Mouse (Mus musculus): ENCODE results near the gene Lrrc25.

Lrrc25 gene

GRCm38 (mm10) chr8:70599507-70600290 lies 16.3 kb upstream of the Lrrc25 start:
- DNase-seq = peak in 1 of 2 experiments; percentile 20

- peak; percentile 29 to 53 for DNase-seq
Observed at GRCm38 (mm10) chr8:70600473-70601270, 15.3 kb upstream of the Lrrc25 start.

GRCm38 (mm10) chr8:70601271-70601649 lies 14.7 kb upstream of the Lrrc25 start:
- peak; percentile 77 to 92 for DNase-seq

GRCm38 (mm10) chr8:70602139-70602811 lies 13.7 kb upstream of the Lrrc25 start:
- no peak for DNase-seq

GRCm38 (mm10) chr8:70604558-70604957 lies 11.4 kb upstream of the Lrrc25 start:
- DNase-seq = no peak

GRCm38 (mm10) chr8:70605871-70606779 lies 9.8 kb upstream of the Lrrc25 start:
- DNase-seq = peak in 1 of 2 experiments; percentile 7

GRCm38 (mm10) chr8:70606780-70607602 lies 9.0 kb upstream of the Lrrc25 start:
- DNase-seq = peak; percentile 31 to 35

- peak in 1 of 2 experiments; percentile 40 for DNase-seq
Observed at GRCm38 (mm10) chr8:70607603-70607897, 8.4 kb upstream of the Lrrc25 start.

GRCm38 (mm10) chr8:70607898-70608748 lies 7.8 kb upstream of the Lrrc25 start:
- peak; percentile 70 to 84 for DNase-seq

- DNase-seq = peak; percentile 17 to 29
Observed at GRCm38 (mm10) chr8:70608749-70609367, 7.1 kb upstream of the Lrrc25 start, which contains the start of gene Ssbp4. Ssbp4 (minus strand) TSS chr8:70608872.

- peak; percentile 42 to 69 for DNase-seq
Observed at GRCm38 (mm10) chr8:70609368-70609848, 6.5 kb upstream of the Lrrc25 start.

GRCm38 (mm10) chr8:70609849-70610795 lies 5.8 kb upstream of the Lrrc25 start:
- peak; percentile 33 to 65 for DNase-seq

- peak; percentile 83 to 90 for DNase-seq
Observed at GRCm38 (mm10) chr8:70610796-70611771, 4.9 kb upstream of the Lrrc25 start.

GRCm38 (mm10) chr8:70611849-70612248 lies 4.1 kb upstream of the Lrrc25 start:
- DNase-seq = peak; percentile 90 to 92

- no peak for DNase-seq
Observed at GRCm38 (mm10) chr8:70613763-70614162, 2.2 kb upstream of the Lrrc25 start.

- DNase-seq = no peak
Observed at GRCm38 (mm10) chr8:70614469-70614868, 1.5 kb upstream of the Lrrc25 start.

- DNase-seq = no peak
Observed at GRCm38 (mm10) chr8:70615281-70615680, 674 bp upstream of the Lrrc25 start.

All from cerebellum, postnatal 25 days (tissue).